Mouse (Mus musculus) limb, embryonic 14.5 days (tissue): Measurements from ENCODE around the gene Ostn. TPM values are rescaled to one million over a fixed set of nuclear protein-coding genes. Genes with fewer than 3 reads are reported as not detected.

ENCODE experiments used
- ATAC-seq: fragments of 200-750 bp; cut with Nextera tagmentation; 2 replicates; pipeline ENCODE4 v1.8.0; 2017; ENCODE audit warnings: low read depth, moderate number of reproducible peaks, moderate TSS enrichment; ENCODE audit not compliant: low FRiP score
- DNase-seq: peaks from one replicate; pipeline ENCODE4 v3.0.0-alpha.2; 2015; ENCODE audit warnings: low spot score
- H3K27ac ChIP-seq: fragments of 300-500 bp; sonication (generic); replicated peaks from 2 replicates; pipeline ENCODE4 v1.5.1; 2014; ENCODE audit warnings: low read depth, mild to moderate bottlenecking, low read length, moderate library complexity, mixed read lengths
- H3K27me3 ChIP-seq: fragments of 300-500 bp; sonication (generic); 2 replicates; pipeline ENCODE4 v1.6.1; 2014; ENCODE audit warnings: low read length, mixed read lengths; ENCODE audit not compliant: control insufficient read depth, insufficient read depth
- H3K36me3 ChIP-seq: fragments of 300-500 bp; sonication (generic); 2 replicates; pipeline ENCODE4 v1.6.1; 2014; ENCODE audit warnings: mild to moderate bottlenecking, low read length, moderate library complexity, mixed read lengths; ENCODE audit not compliant: control insufficient read depth, insufficient read depth
- H3K4me1 ChIP-seq: fragments of 300-500 bp; sonication (generic); 2 replicates; pipeline ENCODE4 v1.6.1; 2014; ENCODE audit warnings: antibody characterized with exemption, low read length, mixed read lengths; ENCODE audit not compliant: control insufficient read depth, insufficient read depth
- H3K4me2 ChIP-seq: fragments of 300-500 bp; sonication (generic); replicated peaks from 2 replicates; pipeline ENCODE4 v1.6.1; 2014; ENCODE audit warnings: low read depth, mild to moderate bottlenecking, low read length, moderate library complexity; ENCODE audit not compliant: severe bottlenecking
- H3K4me3 ChIP-seq: fragments of 300-500 bp; sonication (generic); replicated peaks from 2 replicates; pipeline ENCODE4 v1.5.1; 2014; ENCODE audit warnings: low read length
- H3K9ac ChIP-seq: fragments of 300-500 bp; sonication (generic); 2 replicates; pipeline ENCODE4 v1.6.1; 2014; ENCODE audit warnings: mild to moderate bottlenecking, low read depth, low read length, moderate library complexity; ENCODE audit not compliant: severe bottlenecking
- H3K9me3 ChIP-seq: fragments of 300-500 bp; sonication (generic); 2 replicates; pipeline ENCODE4 v1.6.1; 2016; ENCODE audit warnings: low read length; ENCODE audit not compliant: control insufficient read depth
- POLR2A ChIP-seq: fragments of 200-500 bp; IDR thresholded peaks from 2 replicates; pipeline ENCODE4 v1.8.0; 2012; ENCODE audit warnings: inconsistent platforms, mild to moderate bottlenecking, moderate library complexity, borderline replicate concordance; ENCODE audit not compliant: insufficient read depth, insufficient read length; ENCODE audit errors: extremely low read depth
- WGBS: fragments of 180-500 bp; shearing (Covaris S2); extraction: QIAGEN DNeasy Blood & Tissue Kit; methylation state at CpG from one replicate; pipeline ENCODE4 v1.1.7; 2014; 5-methylcytosine and 5-hydroxymethylcytosine counted together
- polyA plus RNA-seq, 2 experiments: library from polyadenylated mRNA; depleted of rRNA in 1 of 2; stranded (reverse) in 1 of 2; unstranded in 1 of 2; fragments of >200 nt; fragmentation: Nextera tagmentation in 1 of 2; extraction: Ambion mirVana in 1 of 2; gene quantifications; 2 replicates each; pipeline versions ENCODE4 v1.2.1 to v1.2.3; 2012 to 2014

The Ostn gene
- polyA plus RNA-seq, 2 experiments, result 3.0 to 7.4 TPM

- H3K4me2 ChIP-seq, result no peak overlapping the region
- no peaks in the 10 kb centered on the region for H3K27me3 ChIP-seq
- no peak overlapping the region for H3K4me3 ChIP-seq
- no peaks in the 10 kb centered on the region for H3K9me3 ChIP-seq
- H3K4me1 ChIP-seq, result no peaks in the 10 kb centered on the region
- H3K27ac ChIP-seq, result no peak overlapping the region
- TF ChIP-seq POLR2A, result no peak
- no peaks in the 10 kb centered on the region for H3K36me3 ChIP-seq
- no peak for DNase-seq
- no peak overlapping the region for H3K9ac ChIP-seq
- ATAC-seq, result no peak
These were observed 69.3 kb downstream of the Ostn start for GRCm38 (mm10) chr16:27376556-27376955.

- WGBS, result 53% methylated on average over 4 of the region's 4 CpGs
- no peak overlapping the region for H3K4me3 ChIP-seq
- H3K36me3 ChIP-seq, result no peaks in the 10 kb centered on the region
- no peak for DNase-seq
- no peak overlapping the region for H3K27ac ChIP-seq
- H3K9me3 ChIP-seq, result no peaks in the 10 kb centered on the region
- ATAC-seq, result no peak
- H3K9ac ChIP-seq, result no peak overlapping the region
- no peaks in the 10 kb centered on the region for H3K27me3 ChIP-seq
- H3K4me2 ChIP-seq, result no peak overlapping the region
- TF ChIP-seq POLR2A, result no peak
- H3K4me1 ChIP-seq, result no peaks in the 10 kb centered on the region
These were observed 74.9 kb downstream of the Ostn start for GRCm38 (mm10) chr16:27382217-27382616.

- Histone ChIP-seq H3K27ac (no peak overlapping the region), H3K4me3 (no peak overlapping the region), H3K4me2 (no peak overlapping the region), H3K9me3 (no peaks in the 10 kb centered on the region), H3K27me3 (no peaks in the 10 kb centered on the region), H3K4me1 (peaks cover 4% of the 10 kb centered on the region; the same call in 1 of the 2 replicates), H3K9ac (no peak overlapping the region), H3K36me3 (no peaks in the 10 kb centered on the region)
- WGBS, result 68% methylated on average over 4 of the region's 4 CpGs
- DNase-seq, result no peak
- no peak for TF ChIP-seq POLR2A
- no peak for ATAC-seq
These were observed 77.8 kb downstream of the Ostn start for GRCm38 (mm10) chr16:27384893-27385603.

- Histone ChIP-seq H3K36me3 (no peaks in the 10 kb centered on the region), H3K4me3 (no peak overlapping the region), H3K4me1 (peaks cover 9% of the 10 kb centered on the region), H3K9me3 (no peaks in the 10 kb centered on the region), H3K9ac (no peak overlapping the region), H3K27ac (no peak overlapping the region), H3K27me3 (no peaks in the 10 kb centered on the region), H3K4me2 (no peak overlapping the region)
- no peak for TF ChIP-seq POLR2A
- WGBS, result 60% methylated on average over 1 of the region's 1 CpGs
- DNase-seq (no peak), ATAC-seq (no peak)
These were observed 78.4 kb downstream of the Ostn start for GRCm38 (mm10) chr16:27385649-27386048.

GRCm38 (mm10) chr16:27386850-27387407 is 79.6 kb downstream of the Ostn start:
- H3K4me2 ChIP-seq, result no peak overlapping the region
- no peaks in the 10 kb centered on the region for H3K9me3 ChIP-seq
- DNase-seq (no peak), ATAC-seq (no peak)
- H3K27me3 ChIP-seq, result no peaks in the 10 kb centered on the region
- WGBS, result 71% methylated on average over 4 of the region's 4 CpGs
- TF ChIP-seq POLR2A, result no peak
- H3K4me3 ChIP-seq, result no peak overlapping the region
- H3K4me1 ChIP-seq, result peaks cover 9% of the 10 kb centered on the region
- H3K9ac ChIP-seq, result no peak overlapping the region
- H3K27ac ChIP-seq, result no peak overlapping the region
- no peaks in the 10 kb centered on the region for H3K36me3 ChIP-seq
